In genomic region chr9:49514306-49514705, GRCm38 (mm10) we compare ENCODE assay signal across 21 mouse cellular contexts. TPM values are rescaled to one million over a fixed set of nuclear protein-coding genes. Genes with fewer than 3 reads are reported as not detected.
A peak's percentile ranks its signal among the peaks of the same experiment; 100 is the strongest.
DNase-seq lines count a peak whose midpoint lies in the region; ATAC-seq and TF ChIP-seq lines count a peak whose summit lies in the region.
"Had no signal": no experiment of that assay in that cellular context is flagged by ENCODE, and none has a peak within 500 bp of the region (broad histone marks: within the 10 kb centered on the region; RNA-seq: fewer than 3 reads in every experiment).

No protein-coding gene starts in this region.

- H3K9ac ChIP-seq in kidney, embryonic 15.5 days = no peak overlapping the region
- no peak overlapping the region for H3K9ac ChIP-seq in intestine, postnatal 0 days (ENCODE audit: low read depth, low read length)
- H3K9ac ChIP-seq: embryonic facial prominence, embryonic 13.5 days; forebrain, embryonic 12.5 days; heart, embryonic 13.5 days had no signal

- WGBS in kidney, embryonic 15.5 days = 51% methylated on average over 2 of the region's 2 CpGs
- WGBS in intestine, postnatal 0 days = 62% methylated on average over 2 of the region's 2 CpGs

- peaks cover 14% of the 10 kb centered on the region for H3K4me1 ChIP-seq in kidney, embryonic 15.5 days
- no peaks in the 10 kb centered on the region for H3K4me1 ChIP-seq in intestine, postnatal 0 days (replicated peaks; ENCODE audit: control insufficient read depth, insufficient read depth, low read length)
- H3K4me1 ChIP-seq: embryonic facial prominence, embryonic 13.5 days; heart, embryonic 13.5 days had no signal

- H3K27me3 ChIP-seq in kidney, embryonic 15.5 days = no peaks in the 10 kb centered on the region
- H3K27me3 ChIP-seq in intestine, postnatal 0 days (replicated peaks; ENCODE audit: control insufficient read depth, insufficient read depth, low read length) = no peaks in the 10 kb centered on the region
- H3K27me3 ChIP-seq: CH12.LX; embryonic facial prominence, embryonic 13.5 days; forebrain, embryonic 12.5 days; heart, embryonic 13.5 days; Patski had no signal

- TF ChIP-seq CTCF in intestine, postnatal 0 days (IDR thresholded peaks at IDR 0.05; ENCODE audit: low read depth) = no peak

- H3K27ac ChIP-seq in kidney, embryonic 15.5 days = no peak overlapping the region
- no peak overlapping the region for H3K27ac ChIP-seq in intestine, postnatal 0 days (ENCODE audit: low read depth, low read length)
- H3K27ac ChIP-seq: embryonic facial prominence, embryonic 13.5 days; forebrain, embryonic 12.5 days; gastrocnemius, adult 2 months; heart, embryonic 13.5 days had no signal

- DNase-seq in kidney, adult 8-10 months = peak; percentile 58 to 64
- DNase-seq in kidney, postnatal 10 days = peak; percentile 34
- DNase-seq in kidney, postnatal 4 days = peak; percentile 26 to 37
- no peak for DNase-seq in cerebellum, adult 8-10 months
- no peak for DNase-seq in natural killer cell, adult 2 months (ENCODE audit: low spot score in 2 of 2)
- DNase-seq: adrenal gland, postnatal 14 days; cerebellum, adult 11-12 months; cerebellum, adult 9-11 months; cerebellum, postnatal 36 days; gastrocnemius, adult 2 months; gastrocnemius, postnatal 25 days; heart, adult 11 months; heart, postnatal 36 days had no signal

- H3K36me3 ChIP-seq in kidney, embryonic 15.5 days = peaks cover 54% of the 10 kb centered on the region
- H3K36me3 ChIP-seq in intestine, postnatal 0 days (ENCODE audit: control insufficient read depth, insufficient read depth) = no peaks in the 10 kb centered on the region; the same call in 1 of the 2 replicates

- no peak overlapping the region for H3K4me3 ChIP-seq in kidney, embryonic 15.5 days (replicated peaks)
- no peak overlapping the region for H3K4me3 ChIP-seq in intestine, postnatal 0 days (ENCODE audit: low read depth, low read length)
- H3K4me3 ChIP-seq: embryonic facial prominence, embryonic 13.5 days; forebrain, embryonic 12.5 days; gastrocnemius, adult 2 months; heart, embryonic 13.5 days had no signal

- no peak overlapping the region for H3K4me2 ChIP-seq in kidney, embryonic 15.5 days
- H3K4me2 ChIP-seq in intestine, postnatal 0 days (replicated peaks; ENCODE audit: low read depth) = no peak overlapping the region
- H3K4me2 ChIP-seq: embryonic facial prominence, embryonic 13.5 days; forebrain, embryonic 12.5 days; heart, embryonic 13.5 days had no signal

- no peak for ATAC-seq in kidney, embryonic 15.5 days (replicated peaks; ENCODE audit: low FRiP score)
- ATAC-seq in intestine, postnatal 0 days = peak; percentile 77
- ATAC-seq: activated CD4-positive, CD25-positive, alpha-beta regulatory T cell, adult 4 months; Patski had no signal

- no peaks in the 10 kb centered on the region for H3K9me3 ChIP-seq in kidney, embryonic 15.5 days (replicated peaks)
- no peaks in the 10 kb centered on the region for H3K9me3 ChIP-seq in intestine, postnatal 0 days (ENCODE audit: control insufficient read depth)
- H3K9me3 ChIP-seq: embryonic facial prominence, embryonic 13.5 days; forebrain, embryonic 12.5 days; heart, embryonic 13.5 days had no signal

RNA-seq across cellular contexts. Expression of gene Ttc12, which starts 28.3 kb away (rescaled TPM):
- polyA plus RNA-seq in kidney, embryonic 15.5 days (2015; fragmentation: Nextera tagmentation; extraction: Ambion mirVana) = 2.4 and 2.5 TPM in 2 replicates
- polyA plus RNA-seq in intestine, postnatal 0 days (2015; fragmentation: Nextera tagmentation; extraction: Ambion mirVana) = 0.47 and 0.93 TPM in 2 replicates
- polyA plus RNA-seq: activated CD4-positive, CD25-positive, alpha-beta regulatory T cell, adult 4 months had no signal

Comparison
In these comparisons a context has a peak if more than half of its experiments do, and no peak if none do; other contexts are left out.
1. DNase-seq: peak in kidney, adult 8-10 months (2 of 2), kidney, postnatal 10 days (single experiment) and kidney, postnatal 4 days (2 of 2); none in cerebellum, adult 8-10 months (single experiment) and natural killer cell, adult 2 months (0 of 2).